Mouse (Mus musculus) midbrain, embryonic 13.5 days (tissue): ENCODE results near the gene Angel1. TPM values are rescaled to one million over a fixed set of nuclear protein-coding genes. Genes with fewer than 3 reads are reported as not detected.

Experiments
- ATAC-seq: fragments of 200-750 bp; cut with Nextera tagmentation; 2 replicates; pipeline ENCODE4 v1.8.0; 2017; ENCODE audit warnings: mild to moderate bottlenecking, moderate TSS enrichment, moderate library complexity
- H3K27ac ChIP-seq: fragments of 300-500 bp; sonication (generic); 2 replicates; pipeline ENCODE4 v1.5.1; 2015; ENCODE audit warnings: inconsistent platforms, mild to moderate bottlenecking, moderate library complexity
- H3K27me3 ChIP-seq: fragments of 300-500 bp; sonication (generic); 2 replicates; pipeline ENCODE4 v1.6.1; 2015; ENCODE audit warnings: mild to moderate bottlenecking, inconsistent platforms
- H3K36me3 ChIP-seq: fragments of 300-500 bp; sonication (generic); 2 replicates; pipeline ENCODE4 v1.6.1; 2015; ENCODE audit warnings: mild to moderate bottlenecking, inconsistent platforms
- H3K4me1 ChIP-seq: fragments of 300-500 bp; sonication (generic); replicated peaks from 2 replicates; pipeline ENCODE4 v1.6.1; 2015; ENCODE audit warnings: inconsistent platforms
- H3K4me2 ChIP-seq: fragments of 300-500 bp; sonication (generic); replicated peaks from 2 replicates; pipeline ENCODE4 v1.6.1; 2015; ENCODE audit warnings: moderate library complexity, mild to moderate bottlenecking, inconsistent platforms
- H3K4me3 ChIP-seq: fragments of 300-500 bp; sonication (generic); replicated peaks from 2 replicates; pipeline ENCODE4 v1.5.1; 2015; ENCODE audit warnings: mild to moderate bottlenecking, inconsistent platforms
- H3K9ac ChIP-seq: fragments of 300-500 bp; sonication (generic); replicated peaks from 2 replicates; pipeline ENCODE4 v1.6.1; 2015; ENCODE audit warnings: mild to moderate bottlenecking, inconsistent platforms
- H3K9me3 ChIP-seq: fragments of 300-500 bp; sonication (generic); 2 replicates; pipeline ENCODE4 v1.6.1; 2016; ENCODE audit warnings: mild to moderate bottlenecking, inconsistent platforms
- WGBS: fragments of 180-500 bp; shearing (Covaris S2); methylation state at CpG from one replicate; pipeline ENCODE4 v1.1.7; 2015; 5-methylcytosine and 5-hydroxymethylcytosine counted together
- polyA plus RNA-seq: library from polyadenylated mRNA; unstranded; fragments of >200 nt; fragmentation: Nextera tagmentation; extraction: Ambion mirVana; gene quantifications from 2 replicates; pipeline ENCODE4 v1.2.1, GENCODE M21; 2015

The Angel1 gene
- polyA plus RNA-seq, 1 experiment from 2014 or later, result 10.9 TPM

- 0 out of 2 replicates have a peak, but pooled peaks cover 12% of the 10 kb centered on the region for H3K9me3 ChIP-seq
- no peak overlapping the region for H3K9ac ChIP-seq
- H3K27ac ChIP-seq, result no peak overlapping the region
- no peak overlapping the region for H3K4me3 ChIP-seq
- no peaks in the 10 kb centered on the region for H3K36me3 ChIP-seq
- no peaks in the 10 kb centered on the region for H3K4me1 ChIP-seq
- ATAC-seq, result no peak
- WGBS, result 78% methylated on average over 13 of the region's 13 CpGs
- H3K4me2 ChIP-seq, result no peak overlapping the region
- H3K27me3 ChIP-seq, result no peaks in the 10 kb centered on the region
These were observed 34.8 kb upstream of the Angel1 start for GRCm38 (mm10) chr12:86761036-86761435.

- Histone ChIP-seq H3K4me1 (no peaks in the 10 kb centered on the region), H3K27me3 (no peaks in the 10 kb centered on the region)
- 80% methylated on average over 8 of the region's 8 CpGs for WGBS
These were observed 8.1 kb upstream of the Angel1 start, which contains the start of gene Lrrc74a for GRCm38 (mm10) chr12:86734319-86734810. TSS of gene Lrrc74a (plus strand) at chr12:86734369.

GRCm38 (mm10) chr12:86725706-86726105 lies 554 bp downstream of the Angel1 start:
- peak; percentile 22 for ATAC-seq
- H3K27ac ChIP-seq, result peak overlapping the region; percentile 59

More at GRCm38 (mm10) chr12:86734319-86734810, 8.1 kb upstream of the Angel1 start, which contains the start of gene Lrrc74a:
- H3K9me3 ChIP-seq, result no peaks in the 10 kb centered on the region
- ATAC-seq, result no peak
- no peak within 1 kb of the TSS for H3K9ac ChIP-seq
- no peak within 1 kb of the TSS for H3K4me2 ChIP-seq
- no peaks in the 10 kb centered on the region for H3K36me3 ChIP-seq
- H3K27ac ChIP-seq, result no peak within 1 kb of the TSS
- no peak within 1 kb of the TSS for H3K4me3 ChIP-seq

GRCm38 (mm10) chr12:86724300-86724699 lies 2.0 kb downstream of the Angel1 start:
- no peak overlapping the region for H3K9ac ChIP-seq
- no peak for ATAC-seq
- H3K4me1 ChIP-seq, result peaks cover 14% of the 10 kb centered on the region
- H3K27ac ChIP-seq, result no peak overlapping the region
- H3K27me3 ChIP-seq, result no peaks in the 10 kb centered on the region
- no peak overlapping the region for H3K4me2 ChIP-seq
- 80% methylated on average over 2 of the region's 2 CpGs for WGBS
- no peak overlapping the region for H3K4me3 ChIP-seq
- 0 out of 2 replicates have a peak, but pooled peaks cover 8% of the 10 kb centered on the region for H3K36me3 ChIP-seq
- no peaks in the 10 kb centered on the region for H3K9me3 ChIP-seq

More at GRCm38 (mm10) chr12:86725706-86726105, 554 bp downstream of the Angel1 start:
- WGBS, result 0% methylated on average over 19 of the region's 19 CpGs
- Histone ChIP-seq H3K4me1 (peaks cover 14% of the 10 kb centered on the region), H3K36me3 (no peaks in the 10 kb centered on the region), H3K9me3 (no peaks in the 10 kb centered on the region), H3K27me3 (no peaks in the 10 kb centered on the region), H3K4me2 (peak overlapping the region; percentile 74), H3K4me3 (peak overlapping the region; percentile 60), H3K9ac (peak overlapping the region; percentile 67)

- Histone ChIP-seq H3K27ac (no peak overlapping the region), H3K4me1 (peaks cover 14% of the 10 kb centered on the region), H3K4me3 (no peak overlapping the region), H3K4me2 (no peak overlapping the region), H3K36me3 (peaks cover 21% of the 10 kb centered on the region), H3K9ac (no peak overlapping the region), H3K9me3 (no peaks in the 10 kb centered on the region), H3K27me3 (no peaks in the 10 kb centered on the region)
- WGBS, result 90% methylated on average over 5 of the region's 5 CpGs
- ATAC-seq, result no peak
These were observed 4.8 kb downstream of the Angel1 start for GRCm38 (mm10) chr12:86721453-86721852.

- 88% methylated on average over 18 of the region's 18 CpGs for WGBS
- Histone ChIP-seq H3K9me3 (no peaks in the 10 kb centered on the region), H3K4me3 (no peak overlapping the region), H3K9ac (no peak overlapping the region), H3K4me1 (peaks cover 8% of the 10 kb centered on the region), H3K4me2 (no peak overlapping the region), H3K27ac (no peak overlapping the region), H3K27me3 (no peaks in the 10 kb centered on the region), H3K36me3 (peaks cover 23% of the 10 kb centered on the region)
- ATAC-seq, result no peak
These were observed 6.2 kb downstream of the Angel1 start for GRCm38 (mm10) chr12:86719961-86720639.

GRCm38 (mm10) chr12:86716962-86717361 lies 9.3 kb downstream of the Angel1 start:
- Histone ChIP-seq H3K9me3 (no peaks in the 10 kb centered on the region), H3K27me3 (no peaks in the 10 kb centered on the region), H3K4me1 (0 out of 2 replicates have a peak, but pooled peaks cover 1% of the 10 kb centered on the region), H3K36me3 (peaks cover 23% of the 10 kb centered on the region), H3K9ac (no peak overlapping the region), H3K4me2 (no peak overlapping the region), H3K27ac (no peak overlapping the region), H3K4me3 (no peak overlapping the region)
- 94% methylated on average over 11 of the region's 11 CpGs for WGBS
- no peak for ATAC-seq

GRCm38 (mm10) chr12:86715401-86715800 lies 10.9 kb downstream of the Angel1 start:
- H3K9me3 ChIP-seq, result no peaks in the 10 kb centered on the region
- no peak overlapping the region for H3K4me2 ChIP-seq
- H3K27ac ChIP-seq, result no peak overlapping the region
- peaks cover 20% of the 10 kb centered on the region for H3K36me3 ChIP-seq
- H3K9ac ChIP-seq, result no peak overlapping the region
- H3K27me3 ChIP-seq, result no peaks in the 10 kb centered on the region
- ATAC-seq, result peak; percentile 40; the same call in 1 of the 2 replicates
- WGBS, result 50% methylated on average over 5 of the region's 5 CpGs
- H3K4me3 ChIP-seq, result no peak overlapping the region
- H3K4me1 ChIP-seq, result no peaks in the 10 kb centered on the region

- 76% methylated on average over 5 of the region's 5 CpGs for WGBS
- Histone ChIP-seq H3K9ac (no peak overlapping the region), H3K27ac (no peak overlapping the region), H3K4me3 (no peak overlapping the region), H3K9me3 (no peaks in the 10 kb centered on the region), H3K27me3 (no peaks in the 10 kb centered on the region), H3K4me2 (no peak overlapping the region), H3K4me1 (0 out of 2 replicates have a peak, but pooled peaks cover 2% of the 10 kb centered on the region), H3K36me3 (peaks cover 14% of the 10 kb centered on the region)
- ATAC-seq, result no peak
These were observed 12.2 kb downstream of the Angel1 start for GRCm38 (mm10) chr12:86714026-86714425.

GRCm38 (mm10) chr12:86705843-86706242 lies 20.4 kb downstream of the Angel1 start:
- Histone ChIP-seq H3K4me3 (no peak overlapping the region), H3K4me2 (no peak overlapping the region), H3K4me1 (peaks cover 10% of the 10 kb centered on the region), H3K27ac (no peak overlapping the region), H3K9ac (no peak overlapping the region), H3K9me3 (no peaks in the 10 kb centered on the region), H3K36me3 (peaks cover 12% of the 10 kb centered on the region), H3K27me3 (no peaks in the 10 kb centered on the region)
- no peak for ATAC-seq
- 80% methylated on average over 5 of the region's 5 CpGs for WGBS

- WGBS, result 95% methylated on average over 3 of the region's 3 CpGs
These were observed 23.6 kb downstream of the Angel1 start for GRCm38 (mm10) chr12:86702690-86703089.

GRCm38 (mm10) chr12:86701491-86701890 lies 24.8 kb downstream of the Angel1 start:
- Histone ChIP-seq H3K36me3 (peaks cover 22% of the 10 kb centered on the region), H3K27me3 (no peaks in the 10 kb centered on the region), H3K4me1 (peaks cover 39% of the 10 kb centered on the region), H3K4me2 (no peak overlapping the region), H3K9ac (no peak overlapping the region), H3K4me3 (no peak overlapping the region), H3K27ac (no peak overlapping the region), H3K9me3 (0 out of 2 replicates have a peak, but pooled peaks cover 6% of the 10 kb centered on the region)
- WGBS, result 89% methylated on average over 4 of the region's 4 CpGs
- ATAC-seq, result no peak

More at GRCm38 (mm10) chr12:86702690-86703089, 23.6 kb downstream of the Angel1 start:
- Histone ChIP-seq H3K4me2 (no peak overlapping the region), H3K4me3 (no peak overlapping the region), H3K36me3 (peaks cover 12% of the 10 kb centered on the region), H3K4me1 (peaks cover 39% of the 10 kb centered on the region), H3K27me3 (no peaks in the 10 kb centered on the region), H3K9me3 (no peaks in the 10 kb centered on the region), H3K27ac (no peak overlapping the region), H3K9ac (no peak overlapping the region)
- no peak for ATAC-seq
